Mouse (Mus musculus): ENCODE results near the gene Carf.

GRCm38 (mm10) chr1:60170251-60170650 lies 72.2 kb downstream of the Carf start:
- TF ChIP-seq CTCF (IDR thresholded peaks at IDR 0.05; ENCODE audit: low read depth) (no peak), EP300 (optimal IDR thresholded peaks at IDR 0.05) (no peak)
